Mouse (Mus musculus) frontal cortex, postnatal 36 days (tissue): ENCODE data around the gene Fgfr2.
"Not testable (repeated sequence)": the region's sequence is repeated elsewhere in the genome, so short reads cannot be mapped to it uniquely, and the experiment has no call there.

Experiments used
- DNase-seq, 2 experiments: peaks; one replicate each; pipeline ENCODE4 v3.0.0; 2022; ENCODE audit warnings: low spot score in 2 of 2

Fgfr2 gene

DNA sequence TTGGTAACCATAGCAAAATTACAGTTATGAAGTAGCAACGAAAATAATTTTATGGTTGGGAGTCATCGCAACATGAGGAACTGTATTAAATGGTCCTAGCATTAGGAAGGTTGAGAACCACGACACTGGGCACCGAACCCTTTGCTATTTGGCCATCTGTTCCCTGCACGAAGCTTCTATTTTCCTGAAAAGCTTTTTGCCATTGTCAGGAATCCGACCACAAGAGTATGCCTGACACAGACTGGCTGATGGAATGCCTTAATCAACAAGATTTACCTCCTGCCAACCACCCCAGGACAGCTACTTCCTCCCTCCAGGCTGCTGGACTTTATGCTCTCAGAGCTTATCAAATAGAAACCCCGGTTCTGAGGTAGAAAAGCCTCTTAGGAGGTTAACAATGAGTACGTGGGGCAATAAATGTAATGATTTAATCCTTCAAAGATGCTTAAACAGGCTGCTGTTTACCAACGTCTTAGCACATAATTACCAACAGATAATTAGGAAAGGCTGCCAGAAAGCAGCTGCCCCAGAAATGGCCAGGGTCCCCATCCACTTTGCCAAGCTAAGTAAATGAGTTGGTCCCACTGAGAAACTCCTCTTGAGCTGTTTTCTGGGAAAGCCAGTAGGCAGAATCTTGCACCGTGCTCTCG, 668.0 kb downstream of the Fgfr2 start:
- no peak for DNase-seq

DNA sequence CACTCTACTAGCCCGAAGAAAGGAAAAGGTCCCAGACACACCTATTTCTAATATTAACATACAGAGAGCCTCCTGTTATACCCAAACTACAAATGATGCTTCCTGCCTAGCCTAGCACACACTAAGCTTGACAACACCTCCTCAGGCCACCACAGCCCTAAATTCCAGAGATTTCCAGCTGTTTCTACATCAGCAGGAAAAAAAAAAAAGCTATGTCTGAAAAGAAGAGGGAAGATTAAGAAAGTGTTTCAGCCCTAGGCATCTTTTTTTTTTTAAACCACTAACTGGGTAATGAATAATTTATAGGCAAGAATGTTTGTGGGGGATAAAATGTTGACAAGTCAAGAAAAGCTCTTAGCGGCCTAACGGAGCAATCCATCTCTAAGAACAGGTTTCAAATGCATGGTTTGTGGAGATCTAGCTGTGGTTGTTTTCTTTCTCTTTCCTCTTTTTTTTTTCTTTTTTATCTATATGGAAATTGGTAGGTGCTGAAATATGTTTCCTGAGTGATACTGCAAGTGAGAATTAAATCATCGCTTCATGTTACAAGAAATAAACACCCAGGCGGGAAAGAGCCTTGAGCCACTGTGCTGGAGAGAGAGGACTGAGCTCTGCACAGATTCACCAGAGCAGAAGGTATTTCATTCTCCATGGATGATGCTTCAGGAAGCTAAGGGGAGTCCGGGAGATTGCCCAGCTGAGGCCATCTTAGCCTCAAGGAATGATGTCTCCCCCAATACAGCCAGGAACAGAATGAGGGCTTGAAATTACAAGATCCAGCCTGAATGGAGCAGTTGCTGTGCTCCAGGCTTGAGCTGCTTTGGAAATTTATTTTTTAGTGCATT, 673.0 kb downstream of the Fgfr2 start:
- DNase-seq: no peak

DNA sequence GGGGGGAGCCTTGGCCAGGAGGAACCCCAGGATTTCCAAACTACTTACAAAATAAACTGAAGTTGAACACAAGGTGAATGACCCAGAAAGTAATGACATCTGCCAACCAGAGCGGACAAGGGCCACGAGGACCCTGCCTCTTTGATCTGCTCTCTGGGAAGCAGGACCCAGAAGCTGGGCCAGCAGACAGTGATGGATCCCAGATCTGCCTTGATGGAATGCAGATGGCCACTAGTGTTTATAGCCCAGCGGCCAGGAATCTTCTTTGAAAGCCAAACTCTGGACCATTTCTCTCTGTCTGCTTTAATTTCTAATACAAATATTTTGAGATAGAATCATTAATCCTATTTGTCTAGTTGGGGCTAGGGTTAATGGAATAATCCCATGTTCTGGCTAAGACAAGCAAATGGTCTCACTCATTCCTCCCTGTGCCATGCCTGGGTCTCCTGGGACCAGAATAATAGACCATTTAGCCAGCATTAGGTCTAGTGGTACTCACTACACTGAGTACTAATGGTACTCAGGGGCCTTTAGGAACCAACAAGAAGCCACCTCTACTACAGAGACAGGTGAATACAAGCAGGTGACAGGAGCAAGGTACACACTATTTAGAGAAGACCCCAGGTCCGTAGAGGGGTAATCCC, 674.5 kb downstream of the Fgfr2 start:
- no peak for DNase-seq

DNA sequence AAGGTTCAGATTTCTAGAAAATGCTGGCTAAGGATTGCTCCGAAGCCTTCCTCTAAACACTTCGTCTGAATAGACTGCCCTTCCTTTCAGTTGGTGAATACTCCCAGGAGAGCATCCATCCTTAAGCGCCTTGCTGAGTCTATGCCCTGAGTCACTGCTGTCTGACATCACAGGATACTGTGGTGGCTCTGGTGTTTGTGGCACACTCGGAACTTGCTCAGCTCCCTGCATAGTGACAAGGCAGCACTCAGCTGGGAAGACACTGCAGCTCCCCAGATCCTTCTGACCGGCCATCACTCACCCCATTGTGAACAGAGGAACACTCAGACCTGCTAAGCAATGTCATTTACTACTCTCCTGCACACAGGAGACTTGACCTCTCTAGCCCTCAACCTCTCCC, 675.6 kb downstream of the Fgfr2 start:
- no peak for DNase-seq

DNA sequence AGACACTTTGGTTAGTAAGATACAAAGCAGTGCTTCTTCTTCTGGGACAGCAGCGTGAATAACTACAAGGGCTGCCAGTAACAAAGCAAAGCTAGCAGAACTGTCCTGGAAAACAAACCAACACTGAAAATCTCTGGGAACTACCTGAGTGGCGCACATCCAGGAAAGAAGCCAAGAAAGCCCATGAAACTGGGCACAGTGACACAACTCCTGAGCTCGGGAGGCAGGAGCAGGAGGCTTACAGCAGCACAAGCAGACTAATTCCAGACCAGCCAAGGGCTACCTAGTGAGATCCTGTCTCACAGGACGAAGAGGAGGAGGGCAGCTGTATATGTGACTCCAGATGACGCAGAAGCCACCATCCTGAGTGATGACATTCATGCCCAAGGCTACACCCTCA, 676.3 kb downstream of the Fgfr2 start:
- DNase-seq: no peak

DNA sequence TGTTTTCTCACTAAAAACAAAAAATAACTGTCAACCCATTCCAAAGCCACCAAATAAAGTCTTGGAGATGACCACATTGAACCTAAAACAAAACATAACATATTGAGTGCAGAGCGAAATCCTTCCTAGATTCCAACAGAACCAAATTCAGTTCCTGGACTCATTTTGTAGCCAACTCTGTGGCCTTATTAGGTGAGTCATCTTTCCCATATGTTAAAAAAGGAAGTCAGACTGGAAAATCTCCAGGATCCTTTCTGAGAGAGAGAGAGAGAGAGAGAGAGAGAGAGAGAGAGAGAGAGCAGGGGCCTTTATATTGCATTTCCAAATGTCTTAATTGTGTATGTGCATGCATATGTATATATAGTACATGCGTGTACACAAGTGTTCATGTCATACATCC, 678.9 kb downstream of the Fgfr2 start:
- DNase-seq: no peak

DNA sequence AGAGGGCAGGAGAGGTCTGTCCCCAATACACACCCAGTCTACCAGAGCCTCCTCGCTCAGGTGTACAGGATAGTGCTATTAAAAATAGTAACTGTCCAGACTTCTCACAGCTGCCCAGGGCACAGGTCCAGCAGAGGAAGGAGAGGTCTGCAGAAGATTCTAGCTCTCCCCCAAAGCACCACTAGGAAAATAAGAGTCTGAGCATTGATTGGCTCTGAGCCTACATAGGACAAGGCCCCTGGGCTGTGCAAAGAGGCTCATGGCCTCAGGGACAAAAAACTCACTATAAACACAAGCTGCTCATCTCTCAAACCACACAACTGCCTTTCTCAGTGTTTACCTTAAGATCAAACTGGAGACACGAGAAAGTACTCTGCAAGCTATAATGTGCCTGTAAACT, 679.4 kb downstream of the Fgfr2 start:
- DNase-seq: no peak

DNA sequence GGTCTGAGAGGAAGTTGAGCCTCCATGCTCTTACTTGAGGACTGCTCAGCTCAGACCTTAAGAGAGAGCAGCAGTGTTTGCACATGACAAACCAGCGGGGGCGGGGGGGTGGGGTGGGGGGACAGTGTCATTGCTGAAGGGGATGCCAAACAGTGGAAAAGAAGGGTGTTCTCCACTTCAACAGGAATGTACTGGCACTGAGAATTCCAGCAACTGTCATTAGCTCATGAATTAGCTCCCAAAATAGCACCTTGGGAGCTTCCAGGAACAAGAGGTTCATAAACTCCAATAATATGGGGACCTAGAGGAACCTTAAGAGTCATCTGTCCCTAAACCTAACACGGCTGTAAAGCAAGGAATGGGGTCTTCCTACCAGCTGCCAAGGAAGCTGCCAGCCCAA, 680.0 kb downstream of the Fgfr2 start:
- no peak for DNase-seq

DNA sequence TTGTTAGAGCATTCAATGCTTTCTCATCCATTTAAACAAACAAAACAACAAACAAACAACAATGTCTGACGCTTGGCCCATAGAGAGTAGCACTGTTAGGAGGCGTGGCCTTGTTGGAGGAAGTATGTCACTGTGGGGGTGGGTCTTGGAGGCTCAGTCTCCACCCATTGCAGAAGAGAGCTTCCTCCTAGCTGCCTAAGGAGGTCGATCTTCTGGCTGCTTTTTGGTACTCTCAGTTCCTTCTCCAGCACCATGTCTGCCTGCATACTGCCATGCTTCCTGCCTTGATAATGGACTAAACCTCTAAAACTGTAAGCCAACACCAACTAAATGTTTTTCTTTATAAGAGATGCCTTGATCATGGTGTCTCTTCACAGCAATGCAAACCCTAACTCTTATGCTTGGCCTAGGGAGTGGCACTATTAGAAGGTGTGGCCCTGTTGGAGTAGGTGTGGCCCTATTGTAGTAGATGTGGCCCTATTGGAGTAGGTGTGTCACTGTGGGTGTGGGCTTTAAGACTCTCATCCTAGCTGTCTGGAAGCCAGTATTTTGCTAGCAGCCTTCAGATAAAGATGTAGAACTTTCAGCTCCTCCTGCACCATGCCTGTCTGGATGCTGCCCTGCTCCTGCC, 680.9 kb downstream of the Fgfr2 start:
- DNase-seq: not testable (repeated sequence)

DNA sequence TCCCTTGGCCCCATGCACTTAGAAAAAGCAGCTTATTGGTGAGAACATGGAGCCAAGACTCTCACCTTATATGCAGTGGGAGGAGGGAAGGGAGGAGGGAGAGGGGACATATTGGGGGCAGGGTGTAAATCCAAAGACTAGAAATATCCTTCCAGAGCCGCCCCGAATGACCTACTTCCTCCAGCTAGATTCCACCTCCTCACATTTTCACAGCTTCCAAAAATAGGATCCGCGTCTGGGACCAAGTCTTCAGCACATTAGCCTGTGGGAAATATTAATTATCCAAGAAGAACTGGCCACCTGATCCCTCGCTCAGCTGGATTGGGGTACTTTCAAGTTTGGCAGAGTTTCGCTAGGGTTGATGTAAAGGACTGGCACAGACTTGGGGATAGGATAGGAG, 683.2 kb downstream of the Fgfr2 start:
- DNase-seq: no peak

DNA sequence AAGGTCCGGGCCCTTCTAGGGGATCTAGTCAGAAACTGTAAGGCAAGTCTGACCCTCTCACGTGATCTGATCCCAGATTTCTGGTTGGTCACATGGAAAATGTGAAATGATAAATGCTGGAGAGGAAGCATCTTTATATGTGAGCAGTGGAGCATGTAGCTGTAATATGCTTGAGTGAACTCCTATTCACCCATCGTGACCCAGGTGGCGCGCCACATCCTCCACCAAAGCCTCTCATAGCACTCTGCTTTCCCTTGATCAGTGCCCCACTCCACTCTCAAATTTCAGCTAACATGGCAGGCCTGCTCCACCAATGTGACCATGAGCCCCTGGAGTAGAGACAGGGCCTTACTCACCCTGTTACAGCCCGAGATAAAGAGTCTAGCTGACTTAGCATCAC, 685.1 kb downstream of the Fgfr2 start:
- DNase-seq: no peak

DNA sequence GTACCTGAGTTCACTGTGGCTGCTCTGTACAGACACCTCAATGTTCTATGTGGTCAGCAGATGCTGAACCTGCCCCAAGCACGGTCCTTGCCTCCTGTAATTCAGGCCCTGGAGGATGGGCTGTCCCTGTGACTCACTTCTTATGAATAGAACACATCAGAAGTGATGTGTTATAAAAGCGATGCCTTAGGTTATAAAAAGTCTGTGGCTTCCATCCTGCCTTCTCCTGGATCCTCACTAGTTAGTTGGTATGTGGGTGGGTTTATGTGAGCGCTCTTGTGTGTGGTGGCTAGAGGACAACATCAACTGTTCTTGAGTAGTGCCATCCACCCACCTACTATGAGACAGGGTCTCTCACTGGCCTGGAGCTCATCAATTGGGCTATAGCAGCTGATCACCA, 685.7 kb downstream of the Fgfr2 start:
- DNase-seq: no peak

DNA sequence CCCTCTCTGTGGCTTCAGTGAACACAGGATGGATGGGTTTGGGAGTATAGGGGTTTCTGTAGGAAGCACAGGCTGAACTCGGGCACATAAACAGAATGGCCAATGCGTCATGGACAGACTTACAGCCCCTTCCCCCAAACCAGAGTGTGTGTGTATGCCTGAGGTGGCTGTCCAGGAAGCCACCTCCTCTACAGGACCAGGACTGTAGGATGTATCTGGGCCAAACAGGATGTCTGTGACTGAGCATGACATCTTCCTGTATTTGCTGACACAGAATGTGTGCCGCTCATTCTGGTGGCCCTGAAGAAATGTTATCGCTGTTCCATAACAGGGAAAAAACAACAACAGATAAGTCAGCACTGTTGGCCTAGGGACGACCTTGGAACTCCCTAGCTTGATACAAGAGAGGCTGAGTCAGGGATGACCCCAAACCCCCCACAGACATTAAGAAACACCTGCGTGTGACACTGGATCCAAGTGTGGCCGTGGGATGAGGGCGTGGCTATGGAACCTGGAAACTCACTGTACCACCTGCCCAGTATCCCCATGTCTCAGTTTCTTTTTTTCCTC, 687.6 kb downstream of the Fgfr2 start:
- no peak for DNase-seq

DNA sequence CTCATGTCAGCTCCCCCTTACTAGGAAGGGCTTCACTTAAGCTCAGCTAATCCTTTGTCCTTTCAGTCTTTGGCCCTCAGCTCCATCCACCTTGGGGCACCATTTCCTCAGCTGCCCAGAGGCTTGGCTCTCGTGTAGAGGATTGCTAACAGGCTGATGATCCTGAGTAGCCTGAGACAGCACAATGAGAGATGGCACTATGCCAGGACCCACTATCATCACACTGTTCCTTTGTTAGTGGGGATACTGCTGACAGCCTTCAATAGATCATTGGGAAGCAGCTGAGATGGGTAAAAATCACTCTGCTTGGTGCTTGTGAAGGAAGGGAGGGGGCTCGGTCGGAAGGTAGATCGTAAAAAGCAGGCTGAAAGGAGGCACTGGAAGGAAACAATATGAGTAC, 693.8 kb downstream of the Fgfr2 start:
- no peak for DNase-seq

DNA sequence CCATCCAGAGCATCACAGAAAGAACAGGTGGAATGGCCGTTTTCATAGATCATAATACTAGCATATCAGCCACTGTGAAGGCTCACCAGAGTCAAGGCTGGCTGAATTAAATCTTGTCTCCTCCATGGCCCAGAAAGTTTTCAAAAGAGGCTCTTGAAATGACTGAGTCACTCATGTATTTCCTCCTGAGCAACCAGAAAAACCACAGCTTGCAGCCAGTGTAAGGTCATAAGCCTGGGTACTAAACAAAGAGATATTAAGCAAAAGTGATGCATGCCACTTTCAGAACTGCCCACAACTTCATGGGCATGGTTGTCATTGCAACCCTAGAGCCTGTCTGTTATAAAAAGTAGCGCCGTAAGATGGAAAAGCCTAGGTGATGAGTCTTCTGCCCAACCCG, 694.8 kb downstream of the Fgfr2 start:
- no peak for DNase-seq

DNA sequence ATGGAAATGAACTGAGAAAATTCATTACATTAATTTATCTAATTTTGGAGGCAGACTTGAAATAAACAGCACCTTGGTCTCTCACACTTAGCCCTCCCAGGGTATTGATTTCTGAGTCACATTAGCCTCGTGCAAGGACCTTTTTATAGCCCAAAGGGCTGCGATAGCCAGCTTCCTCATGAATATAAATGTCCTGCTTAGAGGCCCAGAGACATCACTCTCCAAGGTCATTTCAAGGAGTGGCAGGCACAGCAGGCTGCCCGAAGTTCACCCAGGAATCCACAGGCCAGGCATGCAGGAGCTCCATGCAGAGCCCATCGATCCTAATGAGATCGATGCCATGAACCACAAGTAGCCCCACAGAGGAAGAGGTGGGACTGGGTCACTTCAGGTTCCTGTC, 697.1 kb downstream of the Fgfr2 start:
- no peak for DNase-seq

DNA sequence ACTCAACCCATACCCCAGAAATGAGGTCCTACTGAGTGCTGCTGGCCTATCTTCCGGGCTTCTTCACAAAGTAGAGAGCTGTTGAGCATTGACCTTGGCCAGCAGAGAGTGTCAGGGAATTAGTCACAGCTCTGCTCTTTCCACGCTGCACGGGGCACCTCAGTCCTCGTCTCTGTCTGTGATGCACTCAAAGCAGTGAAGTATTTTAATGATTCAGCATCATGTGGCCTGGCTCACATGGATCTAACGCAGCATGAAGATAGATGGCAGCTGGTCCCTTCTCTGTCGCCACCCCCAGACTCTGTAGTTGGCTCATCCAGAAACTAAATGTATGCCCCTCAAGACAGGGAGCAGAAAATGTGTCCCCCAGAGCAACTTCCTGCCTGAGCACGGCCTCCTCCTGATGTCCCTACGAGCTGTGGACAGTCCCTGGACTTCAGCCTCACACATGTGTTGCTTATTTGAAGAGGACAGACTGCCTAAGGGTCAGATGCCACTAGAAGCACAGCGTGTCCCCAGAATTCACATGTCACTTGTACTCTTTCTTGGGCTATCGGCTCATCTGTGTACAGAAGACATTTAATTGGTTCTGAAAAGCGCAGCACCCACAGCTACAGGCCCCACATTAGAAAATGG, 697.7 kb downstream of the Fgfr2 start:
- no peak for DNase-seq

DNA sequence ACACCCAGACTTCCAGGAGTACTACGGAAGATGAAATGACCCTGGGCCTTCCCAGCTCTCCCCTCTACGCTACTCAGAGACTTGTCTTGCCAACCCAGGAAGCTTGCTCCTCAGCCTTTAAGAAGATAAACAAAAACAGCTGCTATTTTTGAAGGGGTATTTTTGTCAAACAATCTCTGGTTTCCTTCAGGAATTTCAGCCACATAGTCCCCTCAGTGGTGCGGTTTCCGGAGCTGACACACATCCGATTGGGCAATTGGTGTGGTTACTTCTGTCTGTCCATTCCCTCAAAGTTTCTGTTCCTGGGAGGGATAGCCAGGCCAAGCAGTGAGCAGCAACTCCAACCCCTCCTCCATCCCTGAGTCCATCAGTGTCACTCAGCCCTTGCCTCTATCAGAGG, 699.6 kb downstream of the Fgfr2 start:
- no peak for DNase-seq

DNA sequence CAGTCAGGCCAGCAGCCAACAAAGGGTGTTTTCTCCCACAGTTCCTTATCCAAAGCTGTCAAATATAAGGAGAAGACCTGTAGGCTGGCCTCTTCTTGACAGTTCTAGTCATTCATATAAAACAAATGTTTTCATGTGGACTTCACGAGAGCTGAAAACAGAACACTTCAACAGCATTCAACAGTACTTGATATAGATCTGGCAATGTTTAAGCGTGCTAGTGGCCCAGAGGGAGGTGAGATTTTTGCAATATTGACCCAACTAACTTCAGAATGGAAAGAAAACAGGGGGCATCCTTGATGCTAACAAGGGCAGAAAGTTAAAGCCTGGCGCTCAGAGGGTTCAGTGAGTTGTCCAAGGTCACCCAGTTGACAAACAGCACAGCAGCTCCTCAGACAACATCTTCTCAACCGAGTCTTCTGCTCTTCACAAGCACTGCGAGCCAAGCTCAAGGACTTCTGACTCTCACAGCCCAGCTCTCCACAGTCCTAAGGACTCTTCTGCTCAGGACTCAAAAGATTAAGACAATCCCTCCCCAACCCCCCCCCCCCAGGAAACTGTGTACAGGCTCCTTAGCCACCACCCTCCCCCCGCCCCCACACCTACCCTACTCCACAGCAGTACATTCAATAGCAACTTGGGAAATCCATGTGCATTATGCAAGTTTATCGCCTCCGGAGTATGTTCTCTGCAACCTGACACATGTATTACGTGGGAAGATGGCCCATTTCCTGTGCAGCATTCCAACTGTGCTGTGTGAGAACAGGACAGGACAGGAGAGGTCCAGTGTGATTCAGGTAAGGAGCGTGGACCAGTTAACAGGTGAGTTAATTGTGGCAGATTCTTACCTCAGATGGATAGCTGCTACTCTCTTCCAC, 703.5 kb downstream of the Fgfr2 start:
- DNase-seq: no peak

DNA sequence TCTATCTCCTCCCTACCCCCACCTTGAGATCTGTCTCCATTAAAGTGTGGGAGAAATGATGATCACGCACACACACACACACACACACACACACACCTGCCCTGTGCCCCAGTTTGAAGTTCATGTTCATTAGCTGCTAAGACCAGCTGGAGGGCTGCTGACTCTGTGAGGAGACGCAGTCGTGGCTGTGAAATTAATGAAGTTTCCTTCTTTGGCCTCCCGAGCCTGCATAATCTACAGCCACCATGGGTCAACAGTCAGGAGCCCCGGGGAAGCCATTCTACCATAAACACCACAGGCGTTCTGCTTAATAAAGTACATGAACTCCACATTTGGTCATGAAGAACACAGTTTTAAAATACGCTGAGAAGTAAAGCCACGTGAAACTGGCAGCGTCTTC, 706.3 kb downstream of the Fgfr2 start:
- DNase-seq: no peak

DNA sequence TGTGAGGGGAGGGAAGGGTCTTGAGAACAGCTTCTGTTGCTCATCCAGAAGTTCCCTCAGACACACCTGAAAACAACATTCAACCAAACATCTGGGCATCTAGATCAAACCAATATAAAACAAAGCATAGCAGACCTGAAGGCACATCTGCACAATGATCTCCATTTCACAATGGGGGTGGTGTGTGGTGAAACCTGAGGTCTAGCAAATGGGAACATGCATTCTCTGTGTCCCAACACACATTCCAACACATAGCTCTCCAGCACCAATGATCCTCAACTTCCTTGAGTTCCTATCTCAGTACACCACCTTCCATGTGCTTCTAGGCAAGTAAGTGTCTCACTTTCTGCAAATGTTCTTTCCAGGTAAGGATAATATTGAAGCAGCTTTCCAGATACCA, 707.3 kb downstream of the Fgfr2 start:
- DNase-seq: no peak
